13 mouse cellular contexts compared by ENCODE assay signal in genomic region chr4:83314261-83314793, GRCm38 (mm10). TPM values are rescaled to one million over a fixed set of nuclear protein-coding genes. Genes with fewer than 3 reads are reported as not detected.
DNase-seq lines count a peak whose midpoint lies in the region; ATAC-seq and TF ChIP-seq lines count a peak whose summit lies in the region.
"Had no signal": no experiment of that assay in that cellular context is flagged by ENCODE, and none has a peak within 500 bp of the region (broad histone marks: within the 10 kb centered on the region; RNA-seq: fewer than 3 reads in every experiment).

No protein-coding gene starts in this region.

- no peak for ATAC-seq in cerebellum, adult (ENCODE audit: insufficient number of reproducible peaks, low FRiP score, low TSS enrichment)

- TF ChIP-seq CTCF in testis, adult 2 months (IDR thresholded peaks at IDR 0.05; ENCODE audit: control insufficient read depth, insufficient read depth, insufficient replicate concordance, low read depth, low read length): no peak
- TF ChIP-seq CTCF in layer of hippocampus, adult 2 months (conservative IDR thresholded peaks at IDR 0.05): no peak

- H3K27me3 ChIP-seq in testis, adult 2 months (ENCODE audit: control insufficient read depth, insufficient read depth, low read length): no peaks in the 10 kb centered on the region
- H3K27me3 ChIP-seq in myocyte (ENCODE audit: control insufficient read depth, insufficient read depth, insufficient read length): no peaks in the 10 kb centered on the region
- H3K27me3 ChIP-seq: embryonic facial prominence, embryonic 15.5 days; hindbrain, embryonic 15.5 days; midbrain, embryonic 12.5 days had no signal

- peaks cover 95% of the 10 kb centered on the region for H3K79me2 ChIP-seq in myocyte (ENCODE audit: control insufficient read depth, insufficient read depth)

- peak overlapping the region; percentile 74 for H3K4me3 ChIP-seq in testis, adult 2 months (ENCODE audit: control insufficient read depth, low read depth, low read length)
- peak overlapping the region; percentile 16 for H3K4me3 ChIP-seq in myocyte
- H3K4me3 ChIP-seq in layer of hippocampus, adult 2 months: no peak overlapping the region
- H3K4me3 ChIP-seq: hindbrain, embryonic 15.5 days; midbrain, embryonic 12.5 days had no signal

- peaks cover 5% of the 10 kb centered on the region for H3K4me1 ChIP-seq in testis, adult 2 months (ENCODE audit: control insufficient read depth, insufficient read depth, low read length)
- H3K4me1 ChIP-seq: midbrain, embryonic 12.5 days had no signal

- peak; percentile 94 for DNase-seq in heart, adult 11 months
- no peak for DNase-seq in heart, postnatal 14 days
- no peak for DNase-seq in testis, postnatal 14 days (ENCODE audit: low spot score)
- DNase-seq in layer of hippocampus, adult 2 months (ENCODE audit: low spot score in 2 of 2): no peak
- DNase-seq in left cerebral cortex, adult 9 months (ENCODE audit: low spot score in 2 of 2): no peak
- DNase-seq: adrenal gland, adult 8-10 months; right cerebral cortex, postnatal 25 days had no signal

- H3K4me2 ChIP-seq in myocyte (ENCODE audit: low read depth): peak overlapping the region; percentile 99
- H3K4me2 ChIP-seq: midbrain, embryonic 12.5 days had no signal

- no peaks in the 10 kb centered on the region for H3K36me3 ChIP-seq in testis, adult 2 months (ENCODE audit: control insufficient read depth, insufficient read depth, low read length)
- peaks cover 5% of the 10 kb centered on the region for H3K36me3 ChIP-seq in myocyte (ENCODE audit: control insufficient read depth, insufficient read depth)
- H3K36me3 ChIP-seq: embryonic facial prominence, embryonic 15.5 days; hindbrain, embryonic 15.5 days; midbrain, embryonic 12.5 days had no signal

- no peak for TF ChIP-seq POLR2A in testis, adult 2 months (IDR thresholded peaks at IDR 0.05; ENCODE audit: control insufficient read depth, low read depth, low read length)
- TF ChIP-seq POLR2A in myocyte (IDR thresholded peaks at IDR 0.05; ENCODE audit: insufficient read length, low read depth): no peak

- intact Hi-C loops in heart, postnatal 14 days (cut with DNase I): no loop called here

- no peak overlapping the region for H3K27ac ChIP-seq in testis, adult 2 months (ENCODE audit: control insufficient read depth, insufficient read depth, low read depth, low read length)
- H3K27ac ChIP-seq in layer of hippocampus, adult 2 months: no peak overlapping the region
- H3K27ac ChIP-seq: embryonic facial prominence, embryonic 15.5 days; hindbrain, embryonic 15.5 days; midbrain, embryonic 12.5 days had no signal

- H3ac ChIP-seq in myocyte (ENCODE audit: control insufficient read depth, insufficient read length): no peak overlapping the region

TF ChIP-seq in myocyte, 11 proteins besides CTCF, POLR2A, EP300 and RAD21:
- no peak for TF ChIP-seq MYOD1 (IDR thresholded peaks at IDR 0.05; ENCODE audit: control insufficient read depth in 1 of 3, insufficient read length in 2 of 3, low read depth in 2 of 3)
- no peak for TF ChIP-seq USF1 (IDR thresholded peaks at IDR 0.05; ENCODE audit: low read depth)
- TF ChIP-seq E2F4 (IDR thresholded peaks at IDR 0.05; ENCODE audit: insufficient read depth): no peak
- no peak for TF ChIP-seq TCF3 (IDR thresholded peaks at IDR 0.05; ENCODE audit: insufficient read length, low read depth)
- TF ChIP-seq TCF12 (IDR thresholded peaks at IDR 0.05; ENCODE audit: insufficient read depth, poor library complexity, severe bottlenecking): no peak
- TF ChIP-seq MYOG (IDR thresholded peaks at IDR 0.05; ENCODE audit: control insufficient read depth in 1 of 3, insufficient read depth in 1 of 3, insufficient read length in 2 of 3, low read depth in 2 of 3): no peak
- TF ChIP-seq POLR2AphosphoS2 (IDR thresholded peaks at IDR 0.05; ENCODE audit: insufficient read length, low read depth): no peak
- no peak for TF ChIP-seq REST (IDR thresholded peaks at IDR 0.05; ENCODE audit: insufficient read depth, insufficient read length)
- no peak for TF ChIP-seq MAX (IDR thresholded peaks at IDR 0.05; ENCODE audit: low read depth)

RNA-seq across cellular contexts. Expression of gene Ttc39b, which starts 9.7 kb away (rescaled TPM):
- total RNA-seq in heart, postnatal 14 days (2021): 10 to 100 TPM; 13.4 to 17.7 TPM
- 4.9 and 6.6 TPM in 2 replicates for polyA plus RNA-seq in testis, adult 2 months (2012; rRNA removed)
- polyA plus RNA-seq in myocyte (2012; fragmentation: generic; extraction: Trizol): 19.3 TPM
- 10 to 100 TPM; 34.6 to 37.0 TPM for total RNA-seq in layer of hippocampus, adult 2 months (2021)
